Mouse (Mus musculus) kidney, adult 2 months (tissue): Measurements from ENCODE around the gene Phactr1.

Experiments used
- CTCF ChIP-seq: fragments of 200-500 bp; conservative IDR thresholded peaks from 2 replicates; pipeline ENCODE4 v1.5.1; 2011; ENCODE audit warnings: low read depth, mild to moderate bottlenecking, control low read depth, low read length, moderate library complexity, mixed read lengths; ENCODE audit not compliant: insufficient read depth, insufficient read length
- POLR2A ChIP-seq: fragments of 200-500 bp; IDR thresholded peaks from one replicate; pipeline ENCODE4 v1.6.1; 2011; ENCODE audit warnings: low read depth, low read length, control low read depth

DNA sequence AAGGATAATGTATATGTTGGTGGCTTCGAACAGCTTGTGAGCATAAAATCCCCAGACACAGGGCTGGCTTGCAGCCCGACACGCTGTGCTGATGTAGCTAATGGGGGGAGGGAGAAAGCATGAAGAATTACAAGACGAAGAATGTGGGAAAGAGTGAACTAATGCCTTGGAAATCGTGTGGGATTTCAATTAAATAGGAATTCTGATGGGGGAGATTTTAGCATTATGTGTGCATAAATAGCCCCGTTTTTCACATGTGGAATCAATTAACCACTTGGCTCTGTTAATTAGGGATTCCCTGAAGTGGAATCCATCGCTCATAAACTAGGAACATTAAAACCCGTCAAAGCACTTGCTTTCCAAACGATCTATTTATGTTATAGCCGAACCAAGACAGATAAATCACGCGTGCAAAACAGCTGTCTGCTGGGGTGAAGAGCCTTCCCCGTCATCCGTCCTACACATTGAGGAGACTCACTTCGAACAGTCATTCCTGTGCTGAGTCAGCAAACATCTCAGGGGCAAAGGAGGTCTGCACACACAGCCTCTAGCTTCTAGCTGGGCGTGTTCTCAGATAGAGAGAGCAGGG, 254.2 kb downstream of the Phactr1 start:
- TF ChIP-seq CTCF (no peak), POLR2A (no peak)
